Mouse (Mus musculus) stomach, postnatal 0 days (tissue): ENCODE results near the gene Pdzd2.

ENCODE experiments used
- CTCF ChIP-seq: IDR thresholded peaks from 2 replicates; pipeline ENCODE4 v1.5.1; 2016; ENCODE audit warnings: antibody characterized with exemption, low read depth, mild to moderate bottlenecking, moderate library complexity
- EP300 ChIP-seq: optimal IDR thresholded peaks from 2 replicates; pipeline ENCODE3; 2016; ENCODE audit warnings: antibody characterized with exemption

DNA sequence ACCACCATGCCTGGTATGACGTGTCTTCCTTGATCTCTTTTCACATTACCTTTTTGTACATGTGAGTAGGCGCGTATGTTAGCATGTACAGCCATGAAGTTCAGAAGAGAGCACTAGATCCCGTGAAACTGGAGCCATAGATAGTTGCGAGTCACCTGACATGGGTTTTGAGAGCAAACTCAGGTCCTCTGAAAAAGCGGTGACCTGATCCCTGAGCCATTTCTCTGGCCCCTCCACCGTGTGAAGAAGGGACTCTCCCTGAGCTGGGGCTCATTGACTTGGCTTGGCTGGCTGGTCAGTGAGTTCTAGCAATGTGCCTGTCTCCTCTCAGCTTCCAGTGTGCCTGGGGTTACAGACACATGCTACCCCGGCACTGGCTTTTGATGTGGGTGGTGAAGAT lies 102.2 kb downstream of the Pdzd2 start:
- TF ChIP-seq CTCF: no peak
- no peak for TF ChIP-seq EP300
